Mouse (Mus musculus) left cerebral cortex, postnatal 4 days (tissue): ENCODE measurements around the gene Inpp5f. TPM values are rescaled to one million over a fixed set of nuclear protein-coding genes. Genes with fewer than 3 reads are reported as not detected.
A peak's percentile ranks its signal among the peaks of the same experiment; 100 is the strongest.
"Not testable (repeated sequence)": the region's sequence is repeated elsewhere in the genome, so short reads cannot be mapped to it uniquely, and the experiment has no call there.

ENCODE experiments used
- DNase-seq: peaks from one replicate; pipeline ENCODE4 v3.0.0-alpha.2; 2022
- intact Hi-C: fragments of 180-260 bp; cut with DNase I; formaldehyde crosslinking; loops from one replicate; pipeline ENCODE4 v1.15.1; 2025
- total RNA-seq, 2 experiments: library from RNA; stranded (reverse); gene quantifications; 2 replicates each; pipeline ENCODE4 v1.2.3; 2021

The Inpp5f gene
- total RNA-seq, 2 experiments from 2014 or later = 275 to 323 TPM

DNA sequence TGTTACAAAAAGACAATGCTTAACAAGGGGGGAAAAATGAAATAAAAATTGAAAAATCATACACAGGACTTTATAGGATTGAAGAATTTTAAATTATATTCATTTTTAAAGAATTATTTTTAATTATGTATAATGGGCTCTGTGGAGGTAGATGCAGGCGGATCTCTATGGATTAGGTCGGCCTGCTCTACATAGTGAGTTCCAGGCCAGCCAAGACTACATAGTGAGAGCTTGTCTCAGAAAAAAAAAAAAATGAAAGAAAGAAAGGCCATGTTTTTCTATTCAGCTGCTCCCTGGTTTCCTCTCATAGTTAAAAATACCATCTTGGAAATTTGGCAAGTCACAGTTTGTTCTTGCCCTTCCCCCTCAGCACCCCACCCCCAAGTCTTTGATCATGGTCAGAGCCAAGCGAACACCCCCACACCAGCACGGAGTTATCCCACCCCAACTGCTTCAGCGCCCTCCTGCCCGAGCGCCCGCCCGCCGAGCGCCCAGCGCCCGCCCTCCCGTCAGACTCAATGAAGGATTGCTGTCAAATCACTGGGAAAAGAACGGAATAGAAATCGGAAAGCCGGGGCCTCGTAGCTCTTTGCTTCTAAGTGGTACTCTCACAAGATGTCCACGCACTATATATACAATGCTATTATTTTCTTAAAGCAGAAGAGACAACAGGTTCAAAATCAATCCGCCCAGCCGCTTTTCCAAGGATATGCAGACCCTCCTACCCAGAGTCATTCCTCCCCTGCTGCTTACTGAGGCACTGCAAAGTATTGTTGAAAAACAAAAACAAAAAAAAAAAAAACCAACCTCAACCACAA lies 18.8 kb upstream of the Inpp5f start:
- intact Hi-C loops = no loop called here
- peak; percentile 41 for DNase-seq

DNA sequence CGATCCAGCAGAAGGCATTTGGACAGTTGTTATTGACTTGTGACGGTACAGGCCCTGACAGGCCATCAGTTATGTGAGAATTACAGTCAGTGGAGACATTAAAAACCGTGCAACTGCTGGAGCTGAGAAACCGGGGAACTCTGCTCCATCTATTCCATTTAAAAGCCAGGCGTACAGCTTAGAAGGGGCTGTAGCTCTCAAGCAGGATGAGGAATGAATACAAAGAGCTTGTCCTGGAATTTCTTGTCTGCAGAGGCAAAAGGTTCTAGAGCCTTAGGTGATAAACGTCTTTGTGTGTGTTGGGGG lies 18.2 kb upstream of the Inpp5f start:
- no peak for DNase-seq
- intact Hi-C loops = no loop called here

DNA sequence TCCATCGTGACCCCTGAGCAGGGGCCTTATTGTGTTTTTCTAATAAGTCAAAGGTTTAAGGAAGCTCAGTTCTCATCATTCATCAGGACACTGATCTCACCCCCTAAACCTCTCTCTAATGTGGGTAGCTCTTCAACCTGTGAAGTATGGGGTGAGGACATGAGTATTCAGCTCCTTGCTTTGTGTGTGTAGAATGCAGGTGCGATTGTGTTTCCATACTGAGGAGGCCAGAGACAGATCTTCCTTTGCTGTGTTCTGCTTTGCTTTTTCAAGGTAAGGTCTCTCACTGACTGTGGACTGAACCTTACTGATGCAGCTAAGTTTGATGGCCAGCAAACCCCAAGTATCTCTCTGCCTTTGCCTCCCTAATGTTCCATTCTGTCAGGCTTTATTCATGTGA lies 14.9 kb upstream of the Inpp5f start:
- DNase-seq = no peak
- intact Hi-C loops = no loop called here

DNA sequence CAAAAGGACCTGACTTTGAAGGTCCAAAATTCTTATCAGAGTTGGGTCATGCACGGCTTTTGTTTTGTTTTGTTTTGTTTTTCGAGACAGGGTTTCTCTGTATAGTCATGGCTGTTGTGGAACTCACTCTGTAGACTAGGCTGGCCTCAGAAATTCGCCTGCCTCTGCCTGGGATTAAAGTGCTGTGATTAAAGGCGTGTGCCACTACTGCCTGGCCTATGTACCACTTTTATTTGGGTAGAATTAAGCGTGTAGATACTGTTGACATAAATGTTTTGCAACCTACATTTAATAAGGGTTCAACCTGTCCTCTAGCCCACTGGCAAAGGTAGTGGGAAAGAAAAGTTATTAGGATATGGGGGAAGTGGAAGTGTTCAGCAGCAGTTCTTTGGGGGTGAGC lies 12.1 kb upstream of the Inpp5f start:
- DNase-seq = no peak
- intact Hi-C loops = no loop called here

DNA sequence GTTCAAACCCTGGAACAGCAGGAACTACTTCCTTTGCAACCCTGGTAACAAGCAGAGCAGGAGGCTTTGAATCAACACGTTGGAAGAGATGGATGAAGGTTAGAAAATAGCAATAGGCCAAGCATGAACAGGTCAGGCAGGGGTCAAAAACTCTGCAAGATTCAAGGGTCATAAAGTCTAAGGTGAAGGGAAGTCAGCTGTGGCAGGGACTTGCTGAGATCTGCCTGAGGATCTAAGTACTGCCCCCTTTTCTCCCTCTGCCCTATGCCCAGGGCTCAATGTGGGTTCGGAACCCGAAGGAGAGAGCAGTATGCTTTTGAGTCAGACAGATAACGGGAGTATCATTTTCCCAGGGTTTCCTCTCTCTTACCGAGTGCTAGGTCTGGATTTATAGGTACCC lies 9.3 kb upstream of the Inpp5f start:
- intact Hi-C loops = no loop called here
- no peak for DNase-seq

DNA sequence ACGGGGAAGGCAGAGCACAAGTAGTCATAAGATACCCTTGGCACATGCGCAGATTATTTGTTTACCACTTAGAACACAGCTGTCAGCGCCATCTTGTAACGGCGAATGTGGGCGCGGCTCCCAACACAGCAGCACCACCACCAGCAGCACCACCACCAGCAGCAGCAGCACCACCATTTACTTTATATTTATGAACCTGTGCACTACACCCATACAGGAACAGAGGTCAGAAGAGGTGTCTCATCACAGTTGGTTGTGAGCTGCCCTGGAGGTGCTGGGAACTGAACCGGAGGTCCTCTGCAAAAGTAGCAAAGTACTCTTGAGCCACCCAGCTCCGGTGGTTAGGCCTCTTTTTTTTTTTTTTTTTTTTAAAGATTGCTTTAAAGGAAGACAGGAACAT lies 1.2 kb upstream of the Inpp5f start:
- DNase-seq, intact Hi-C loops: not testable (repeated sequence)

DNA sequence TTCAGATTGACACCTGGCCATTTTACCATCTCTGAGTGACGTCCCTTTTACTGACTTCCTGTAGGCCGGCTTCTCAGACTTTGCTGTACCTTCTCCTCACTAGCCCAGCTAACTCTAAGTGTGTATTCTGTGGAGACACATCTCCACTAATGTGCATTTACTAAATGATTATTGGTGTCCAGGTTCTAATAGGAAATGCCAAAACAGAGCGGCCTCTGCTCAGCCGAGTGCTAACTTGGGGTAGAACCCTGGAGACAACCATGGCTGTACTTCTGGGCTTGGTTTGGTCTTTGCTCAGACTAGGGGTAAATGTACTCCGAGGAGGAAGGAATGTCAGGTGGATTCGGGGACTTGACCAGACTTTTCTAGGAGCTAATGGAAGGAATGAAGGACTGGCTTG lies 638 bp upstream of the Inpp5f start:
- intact Hi-C loops = no loop called here

DNA sequence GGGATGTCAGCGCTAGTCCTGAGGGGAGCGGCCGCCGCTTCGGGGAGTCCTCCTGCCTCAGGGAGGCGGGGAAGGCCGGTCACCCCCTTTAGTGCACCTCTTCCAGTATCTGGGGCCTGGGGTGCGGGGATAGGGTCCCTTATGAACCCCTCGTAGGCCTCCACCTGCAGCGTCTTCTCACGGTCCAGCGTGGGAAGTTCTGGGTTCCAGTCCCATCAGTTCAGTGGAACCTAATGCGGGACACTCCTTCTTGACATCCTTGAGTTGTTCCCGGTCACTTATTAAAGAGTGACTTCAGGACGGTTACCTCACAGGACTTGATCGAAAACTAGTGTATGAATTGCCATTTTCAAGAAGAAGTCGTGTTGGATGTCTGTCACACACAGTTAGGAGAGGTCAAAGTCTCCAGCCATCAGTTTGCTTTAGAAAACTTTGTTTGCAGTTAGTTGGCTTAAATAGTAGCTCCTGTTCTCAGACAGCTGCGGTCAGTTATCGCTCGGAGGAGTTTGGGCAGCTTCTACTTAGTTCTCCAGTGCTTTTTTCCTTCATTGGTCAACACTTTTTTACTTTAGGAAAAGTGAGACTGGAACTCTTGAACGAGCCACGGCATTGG lies 777 bp downstream of the Inpp5f start:
- DNase-seq = no peak
- intact Hi-C loops = no loop called here

More for the DNA sequence above, 638 bp upstream of the Inpp5f start:
- DNase-seq = no peak

DNA sequence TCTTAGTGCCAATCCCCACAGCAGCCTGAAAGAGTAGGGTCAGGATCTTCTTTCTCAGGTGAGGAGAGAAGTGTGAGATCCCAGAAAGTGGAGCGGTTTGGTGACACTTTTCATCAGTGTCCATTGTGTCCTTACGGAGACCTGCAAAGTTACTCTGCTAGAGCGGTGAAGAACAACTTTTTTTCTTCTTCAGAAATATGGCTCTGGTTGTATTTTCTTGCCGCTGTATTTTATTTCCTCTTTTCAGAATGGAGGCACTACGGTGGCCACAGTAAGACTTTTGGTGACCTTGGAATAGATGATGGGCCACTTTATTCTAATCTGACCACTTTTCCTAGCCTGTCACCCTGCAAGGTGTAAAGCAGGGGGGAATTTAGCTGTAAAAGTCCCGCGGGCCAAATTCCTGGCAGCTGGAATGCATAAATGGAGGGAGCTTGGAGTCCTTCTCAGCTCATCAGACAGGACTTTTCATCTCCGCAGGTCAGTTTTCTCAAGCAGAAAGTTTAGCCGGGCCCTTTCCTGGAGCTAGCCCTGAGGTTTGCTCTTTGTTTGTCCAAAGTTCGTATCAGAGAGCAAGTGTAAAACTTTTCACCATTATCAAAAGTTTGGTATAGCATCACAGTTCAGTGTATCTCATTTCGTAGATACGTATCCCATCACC lies 1.5 kb downstream of the Inpp5f start:
- intact Hi-C loops = no loop called here
- no peak for DNase-seq

DNA sequence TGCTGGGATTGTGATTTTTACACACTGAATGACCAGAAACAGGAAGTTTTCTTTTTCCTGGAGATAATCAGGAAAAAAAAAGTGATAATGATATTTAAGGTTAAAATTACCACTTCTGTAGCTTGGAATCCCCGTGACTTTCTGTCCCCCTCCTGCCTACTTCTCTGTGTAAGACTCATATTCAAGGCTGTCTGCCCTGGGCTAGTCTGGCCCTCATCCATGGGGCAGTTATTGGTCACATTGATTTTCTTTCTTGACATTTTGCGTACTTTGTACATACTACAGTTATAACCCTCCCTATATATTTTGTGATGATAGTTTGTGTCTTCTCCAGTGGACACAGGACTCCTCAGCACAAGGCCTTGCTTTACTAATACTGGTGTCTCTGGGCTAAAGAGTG lies 2.5 kb downstream of the Inpp5f start:
- no peak for DNase-seq
- intact Hi-C loops = no loop called here

DNA sequence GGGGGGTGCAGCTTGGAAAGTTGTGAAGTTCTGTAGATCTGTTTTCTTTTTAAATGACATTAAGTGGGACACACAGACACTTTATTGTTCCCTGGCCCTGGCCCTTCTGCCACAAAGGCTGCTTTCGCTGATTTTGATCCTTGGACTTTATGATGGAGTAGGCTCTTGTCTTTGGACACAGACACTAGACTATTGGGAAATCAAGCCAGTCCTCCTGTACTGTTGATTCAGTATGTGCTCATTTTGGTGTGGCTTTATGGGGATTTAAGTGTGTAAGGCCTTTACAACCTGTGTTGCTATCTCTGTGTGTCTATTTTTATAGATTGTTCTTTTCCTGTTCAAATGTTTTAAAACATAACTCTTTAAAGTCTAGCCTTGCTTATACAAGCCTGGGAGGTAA lies 6.5 kb downstream of the Inpp5f start:
- DNase-seq = no peak
- intact Hi-C loops = no loop called here

DNA sequence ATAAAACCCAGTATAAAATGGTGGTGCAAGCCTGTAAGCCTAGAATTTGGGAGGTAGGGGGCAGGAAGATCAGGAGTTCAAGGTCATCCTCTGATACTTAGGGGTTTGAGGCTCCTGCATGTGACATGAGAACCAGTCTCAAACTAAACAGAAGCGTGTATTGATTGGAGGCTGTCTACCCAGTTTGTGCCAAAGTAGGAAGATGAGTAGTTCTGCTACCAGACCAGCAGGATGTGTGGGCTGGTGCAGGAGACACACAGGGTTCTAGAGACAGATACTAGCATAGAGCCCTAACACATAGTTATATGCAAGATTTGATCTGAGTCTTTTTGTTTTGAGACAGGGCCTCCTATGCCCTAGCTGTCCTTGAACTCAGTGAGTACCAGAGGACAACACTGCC lies 9.1 kb downstream of the Inpp5f start:
- intact Hi-C loops = loop anchor here (5.0 kb wide), 1 partner anchor 52 kb away; no protein-coding TSS in a partner anchor
- DNase-seq = no peak

DNA sequence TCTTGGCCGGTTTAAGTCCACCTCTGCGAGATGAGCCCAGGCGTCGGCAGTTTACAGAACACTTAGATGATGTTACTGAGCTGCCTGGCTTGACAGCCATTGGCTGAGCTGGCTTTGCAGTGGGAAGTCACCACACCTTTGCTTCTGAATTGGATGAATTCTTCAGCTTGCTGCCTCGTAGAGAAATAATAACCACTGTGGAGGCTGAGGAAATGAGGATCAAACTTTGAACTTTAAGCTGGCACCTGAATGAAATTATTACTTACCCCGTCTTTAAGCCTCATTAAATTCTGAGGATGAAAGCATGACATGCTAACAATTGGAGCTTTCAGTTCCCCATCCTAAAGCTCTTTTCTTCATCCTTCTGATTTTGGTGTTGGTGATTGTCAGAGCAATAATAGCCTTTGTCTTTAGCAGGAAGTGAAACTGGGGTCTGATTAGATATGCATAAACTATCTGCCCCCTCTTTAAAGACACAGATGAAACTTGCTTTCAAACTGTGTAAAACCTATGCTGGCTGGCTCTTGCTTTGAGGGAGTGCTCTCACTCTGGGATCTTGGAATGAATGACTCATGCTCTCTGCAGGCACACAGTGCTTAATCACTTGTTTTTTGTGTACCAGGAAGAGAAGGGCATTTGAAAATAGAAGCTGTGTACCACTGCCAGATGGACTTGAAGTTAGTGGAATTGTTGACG lies 11.3 kb downstream of the Inpp5f start:
- no peak for DNase-seq
- intact Hi-C loops = loop anchor here (5.0 kb wide), 1 partner anchor 50 kb away; no protein-coding TSS in a partner anchor

DNA sequence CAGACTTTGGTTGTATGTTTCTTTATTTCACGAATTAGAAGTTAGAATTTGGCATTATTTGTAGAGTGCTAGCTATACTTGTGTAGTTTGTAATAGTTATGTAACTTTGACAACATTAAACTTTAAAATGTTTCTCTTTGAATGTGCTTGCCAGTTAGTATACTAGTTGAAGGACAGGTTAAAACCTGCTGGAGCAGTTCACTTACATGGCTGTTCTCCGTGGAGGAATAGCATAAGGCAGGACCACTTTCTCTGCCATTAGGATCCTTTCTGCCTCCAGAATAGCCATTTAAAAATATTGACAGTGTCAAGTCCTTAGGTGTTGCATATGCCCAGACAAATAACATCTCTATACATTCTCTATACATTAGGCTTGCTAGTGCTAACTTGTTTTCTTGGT lies 11.9 kb downstream of the Inpp5f start:
- intact Hi-C loops = loop anchor here (5.0 kb wide), 1 partner anchor 49 kb away; no protein-coding TSS in a partner anchor

DNA sequence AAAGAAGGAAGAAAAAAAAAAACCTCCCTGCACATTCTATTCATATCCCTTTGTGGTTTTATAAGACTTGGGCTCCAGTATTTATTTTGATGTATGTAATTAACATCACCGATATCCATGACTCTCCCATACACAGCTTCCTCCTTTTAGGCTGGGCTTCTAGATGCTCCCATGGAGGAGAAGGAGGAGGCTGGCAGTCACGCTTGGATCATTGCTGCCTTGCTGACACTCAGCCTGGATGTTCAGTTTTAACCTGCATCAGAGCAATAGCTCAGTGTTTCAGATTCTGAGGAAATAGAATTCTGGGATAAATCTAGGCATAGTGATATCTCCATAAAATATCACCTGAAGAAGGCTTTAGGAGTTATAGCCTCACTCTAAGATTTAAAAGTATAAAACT lies 14.3 kb downstream of the Inpp5f start:
- no peak for DNase-seq
- intact Hi-C loops = no loop called here

More for the DNA sequence above, 11.9 kb downstream of the Inpp5f start:
- DNase-seq = no peak

DNA sequence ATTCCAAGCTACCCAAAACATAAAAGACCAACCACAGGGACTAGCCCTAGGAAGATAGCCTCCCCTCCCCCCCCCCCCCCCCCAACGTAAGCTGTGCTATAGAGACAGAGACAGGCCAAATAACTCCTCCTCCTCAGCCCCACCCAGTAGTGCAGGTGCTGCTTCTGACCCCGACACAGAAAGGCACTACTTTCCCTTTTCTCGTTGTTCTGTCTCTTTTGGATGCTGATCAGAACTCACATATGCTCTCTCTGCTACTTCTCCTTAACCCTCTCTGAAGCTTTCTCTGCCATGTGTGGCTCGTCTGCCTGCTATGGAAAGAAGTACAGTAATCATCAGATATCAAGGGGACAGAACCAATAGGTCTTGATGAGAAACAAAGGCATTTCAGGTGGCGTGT lies 15.5 kb downstream of the Inpp5f start:
- intact Hi-C loops = no loop called here

DNA sequence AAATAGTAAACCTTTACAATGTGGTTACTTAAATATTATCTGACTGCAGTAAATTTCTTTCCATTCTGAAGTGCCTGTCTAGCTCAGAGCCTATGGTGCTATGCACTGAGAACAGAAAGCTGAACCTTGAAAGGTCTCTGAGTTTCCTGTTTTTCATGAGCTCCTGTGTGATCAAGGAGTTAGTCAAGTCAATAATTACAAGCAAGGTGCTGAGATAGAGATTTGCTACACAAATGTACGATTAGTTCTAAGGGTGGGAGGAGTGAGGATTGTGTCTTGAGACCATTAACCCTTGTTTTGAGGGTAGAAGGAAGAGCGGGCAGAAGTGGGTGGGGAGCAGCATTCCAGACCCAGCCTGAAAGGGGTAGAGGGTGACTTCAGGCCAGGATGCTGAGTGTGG lies 16.1 kb downstream of the Inpp5f start:
- intact Hi-C loops = no loop called here
- no peak for DNase-seq

More for the DNA sequence above, 15.5 kb downstream of the Inpp5f start:
- no peak for DNase-seq

DNA sequence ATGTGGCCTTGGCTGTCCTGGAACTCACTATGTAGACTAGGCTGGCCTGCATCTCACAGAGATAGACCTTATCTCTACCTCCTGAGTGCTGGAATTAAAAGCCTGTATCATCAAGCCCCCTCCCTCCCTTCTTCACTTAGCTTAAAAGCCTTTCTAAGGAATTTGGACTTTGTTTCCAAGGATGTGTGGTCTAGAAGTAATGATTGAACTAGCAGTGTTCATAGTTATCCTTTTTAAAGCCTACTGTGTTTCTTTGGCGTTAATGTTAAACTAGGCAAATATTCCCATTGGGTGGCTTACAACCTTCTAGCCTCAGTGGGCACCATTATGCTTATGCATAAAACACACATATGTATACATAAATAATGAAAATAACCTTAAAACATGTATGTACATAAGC lies 16.6 kb downstream of the Inpp5f start:
- no peak for DNase-seq
- intact Hi-C loops = no loop called here

DNA sequence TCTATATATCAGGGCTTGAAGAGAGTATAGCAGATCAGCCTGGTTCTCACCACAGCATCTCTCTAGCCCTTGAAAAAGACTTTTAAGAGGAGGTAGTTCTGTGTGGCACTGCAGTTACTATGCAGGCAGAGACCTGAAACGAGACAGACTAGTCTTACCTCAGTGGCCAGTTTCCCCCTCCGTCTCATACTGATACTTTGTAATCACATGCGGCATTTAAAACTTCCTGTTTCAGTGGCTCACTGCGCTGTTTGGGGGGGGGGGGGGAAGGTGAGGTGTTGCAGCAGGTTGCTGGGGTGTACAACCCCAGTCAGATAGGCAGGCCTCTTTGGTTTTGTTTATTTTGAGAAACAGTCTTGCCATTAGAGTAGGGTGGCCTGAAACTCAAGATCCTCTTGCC lies 22.0 kb downstream of the Inpp5f start:
- intact Hi-C loops = no loop called here
- DNase-seq = no peak

DNA sequence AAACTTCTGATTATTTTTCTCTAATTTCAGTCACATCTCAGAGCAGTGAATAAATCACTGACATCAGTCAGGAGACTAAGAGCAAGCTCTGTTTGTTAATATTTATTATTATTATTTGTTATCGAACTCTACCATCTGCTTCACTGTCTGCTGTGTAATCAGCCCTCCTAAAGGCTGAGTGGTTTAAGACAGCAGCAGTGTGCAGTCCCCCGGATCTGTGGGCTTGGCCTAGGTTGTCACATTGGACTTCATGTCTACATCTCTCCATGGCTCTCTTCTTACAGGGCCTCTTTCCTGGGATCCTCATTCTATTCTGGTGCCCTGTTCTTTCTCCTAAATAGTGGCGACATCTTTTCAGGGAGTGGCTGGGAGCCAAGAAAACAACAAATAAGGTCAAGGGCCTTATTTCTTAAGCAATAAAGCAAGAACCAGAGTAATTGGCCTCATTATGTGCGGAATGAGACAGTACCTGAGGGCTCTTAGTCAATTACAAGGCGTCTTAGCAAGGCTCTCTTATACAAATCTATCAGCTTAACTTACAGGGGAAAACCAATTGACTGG lies 28.9 kb downstream of the Inpp5f start:
- DNase-seq = no peak
- intact Hi-C loops = no loop called here

DNA sequence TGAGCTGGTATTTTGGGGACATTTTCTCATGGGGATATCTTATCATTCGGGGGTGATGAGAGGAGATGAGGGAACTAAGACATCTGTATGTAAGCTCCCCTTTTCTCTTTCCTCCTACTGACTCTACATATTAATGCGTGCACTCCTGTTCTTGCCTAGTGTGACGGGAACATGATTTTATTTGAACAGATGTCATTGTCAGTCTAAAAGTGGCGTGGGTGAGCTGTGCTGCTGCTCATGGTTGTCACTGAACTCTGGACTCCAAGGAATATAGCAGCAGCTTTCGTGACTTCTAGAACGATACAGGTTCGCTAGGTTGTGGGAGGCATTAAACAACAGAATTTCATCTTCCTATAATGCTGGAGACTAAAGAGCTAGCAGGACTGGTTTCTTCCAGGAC lies 30.4 kb downstream of the Inpp5f start:
- intact Hi-C loops = no loop called here
- no peak for DNase-seq
